Mouse (Mus musculus) heart, postnatal 0 days (tissue): ENCODE measurements at regions not wholly inside any gene's neighbourhood (a gene's known extent, or its start where the extent isn't known, plus 50 kb on each side); places are given as distances from the start of the nearest gene placed in this dataset.

Source experiments
- CTCF ChIP-seq: IDR thresholded peaks from 2 replicates; pipeline ENCODE4 v1.5.1; 2016; ENCODE audit warnings: antibody characterized with exemption, control low read depth, low read depth
- EP300 ChIP-seq: IDR thresholded peaks from 2 replicates; pipeline ENCODE4 v1.6.1; 2016; ENCODE audit warnings: antibody characterized with exemption, low read depth

DNA sequence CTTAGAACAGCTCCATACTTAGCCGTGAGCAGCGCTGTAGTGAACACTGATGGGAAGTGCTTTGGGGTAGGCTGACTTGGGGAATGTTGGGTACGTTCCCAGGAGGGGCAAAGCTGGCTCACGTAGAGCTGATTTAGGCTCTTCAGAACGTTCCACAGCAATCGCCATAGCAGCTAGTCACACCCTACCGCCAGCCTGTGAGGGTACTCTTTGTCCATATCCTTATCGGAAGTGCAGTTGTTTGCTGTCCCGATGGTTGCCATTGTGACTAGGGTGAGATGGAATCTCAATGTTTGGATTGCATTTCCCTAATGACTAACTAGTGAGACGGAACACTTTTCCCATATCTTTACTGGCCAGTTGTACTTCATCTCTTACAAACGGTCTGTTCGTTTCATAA is 244.6 kb downstream of the Ano6 start:
- TF ChIP-seq EP300 (no peak), CTCF (no peak)
